Mouse (Mus musculus): ENCODE results near the gene Ttll5.

GRCm38 (mm10) chr12:86064796-86065195 lies 240.3 kb downstream of the Ttll5 start:
- TF ChIP-seq GATA1 (IDR thresholded peaks at IDR 0.05; ENCODE audit: borderline replicate concordance, low read length) (no peak), FLI1 (IDR thresholded peaks at IDR 0.05; ENCODE audit: low read length) (no peak)
